Mouse (Mus musculus): ENCODE measurements around the gene Ctdspl.

DNA sequence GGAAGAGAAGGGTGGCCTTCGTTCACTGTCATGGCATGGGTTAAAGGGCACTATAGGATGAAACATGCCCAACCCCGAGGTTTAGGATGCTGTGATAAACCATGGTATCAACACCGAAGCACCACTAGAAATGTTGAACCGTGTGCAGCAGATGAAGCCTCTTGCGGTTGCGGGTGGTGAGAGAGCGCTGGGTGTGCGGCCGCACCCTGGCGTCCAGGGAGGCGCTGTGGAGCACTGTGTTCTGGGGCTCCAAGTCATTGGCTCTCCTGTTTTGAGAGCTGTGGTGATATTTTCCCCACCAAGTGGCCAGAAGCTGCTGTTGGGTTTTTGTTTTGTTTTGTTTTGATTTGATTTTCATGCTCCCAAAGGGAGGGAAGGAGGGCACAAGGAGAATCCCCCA, 47.7 kb upstream of the Ctdspl start:
- no peak for TF ChIP-seq CTCF (IDR thresholded peaks at IDR 0.05; ENCODE audit: insufficient read depth, low read length)
- no peak for TF ChIP-seq POLR2A (IDR thresholded peaks at IDR 0.05; ENCODE audit: borderline replicate concordance, extremely low read depth, low read depth, low read length)

All from lung, adult 2 months (tissue).